Mouse (Mus musculus) kidney, postnatal 10 days (tissue): ENCODE measurements around the gene Nt5c3b.
A peak's percentile ranks its signal among the peaks of the same experiment; 100 is the strongest.

ENCODE experiments used
- DNase-seq: peaks from one replicate; pipeline ENCODE4 v3.0.0; 2021; ENCODE audit warnings: mixed read lengths

Gene Nt5c3b

DNA sequence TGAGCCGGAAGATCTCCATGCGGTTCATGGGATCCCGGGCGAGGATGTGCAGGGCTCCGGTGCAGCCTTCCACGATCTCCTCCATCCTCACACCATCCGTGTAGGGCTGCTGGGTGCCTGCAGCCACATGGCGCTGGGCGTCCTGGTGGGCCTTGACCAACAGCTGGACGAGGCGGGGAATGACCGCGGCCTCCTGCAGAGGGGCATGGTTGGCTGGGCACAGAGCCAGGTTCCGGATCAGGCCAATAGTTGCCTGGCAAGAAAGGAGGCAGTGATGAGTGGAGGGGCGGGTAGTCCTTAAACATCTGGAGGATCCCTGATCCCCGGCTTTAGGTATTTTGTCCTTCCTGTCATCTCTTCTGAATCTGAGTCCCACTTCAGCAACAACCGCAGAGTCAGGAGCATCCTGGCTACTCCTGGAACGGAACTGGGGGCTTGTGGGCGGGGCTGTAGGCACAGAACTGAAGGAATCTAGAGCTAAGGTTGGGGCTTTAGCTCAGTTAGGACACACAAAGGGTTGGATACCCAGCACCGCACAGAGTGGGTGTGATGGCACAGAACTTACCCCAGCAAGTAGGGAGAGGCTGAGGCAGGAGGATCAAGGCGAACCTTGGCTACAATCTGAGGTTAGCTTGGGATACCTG, 64.7 kb downstream of the Nt5c3b start:
- peak; percentile 56 for DNase-seq

DNA sequence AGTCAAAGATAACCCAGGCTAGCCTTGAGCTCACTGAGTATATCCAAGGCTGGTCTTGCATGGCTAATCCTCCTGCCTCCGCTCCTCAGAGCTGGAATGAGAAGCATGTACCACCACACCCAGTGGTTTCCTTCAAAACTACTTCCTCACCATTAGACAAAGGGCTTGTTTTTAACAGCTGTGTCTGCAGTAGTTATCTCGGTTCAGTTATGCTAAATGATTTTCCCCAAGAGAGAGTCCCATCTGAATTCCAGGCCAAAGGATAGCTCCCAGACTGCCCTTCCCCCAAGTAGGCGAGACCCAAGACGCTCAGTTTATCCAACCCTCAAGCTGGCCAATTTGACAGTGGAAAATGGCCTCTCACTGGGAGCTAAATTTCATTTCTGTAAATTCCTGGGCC, 65.6 kb downstream of the Nt5c3b start:
- no peak for DNase-seq

DNA sequence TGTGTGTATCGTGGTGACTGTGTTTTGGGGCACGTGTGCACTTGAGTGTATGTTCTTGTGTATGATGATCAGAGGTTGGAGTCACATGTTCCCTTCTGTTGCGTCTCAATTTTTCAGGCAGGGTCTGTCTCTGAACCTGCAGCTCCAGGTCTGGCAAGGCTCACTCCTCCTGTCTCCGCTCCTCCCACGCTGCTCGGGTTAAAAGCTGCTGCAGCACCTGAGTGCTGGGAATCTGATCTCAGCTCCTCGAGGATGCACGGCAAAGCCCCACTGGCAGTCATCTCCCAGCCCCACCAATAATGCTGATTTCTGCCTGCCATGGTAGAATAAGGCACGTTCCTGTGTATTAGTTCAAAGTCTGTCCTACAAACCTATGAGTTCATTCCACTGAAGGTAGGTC, 66.5 kb downstream of the Nt5c3b start:
- no peak for DNase-seq
